In genomic region chr5:36905216-36905615, GRCm38 (mm10) we compare ENCODE assay signal across 12 mouse cellular contexts. TPM values are rescaled to one million over a fixed set of nuclear protein-coding genes. Genes with fewer than 3 reads are reported as not detected.
DNase-seq lines count a peak whose midpoint lies in the region; ATAC-seq lines count a peak whose summit lies in the region.
"Had no signal": no experiment of that assay in that cellular context is flagged by ENCODE, and none has a peak within 500 bp of the region (broad histone marks: within the 10 kb centered on the region; RNA-seq: fewer than 3 reads in every experiment).

No protein-coding gene starts in this region.

- 0 out of 2 replicates have a peak, but pooled peaks cover 7% of the 10 kb centered on the region for H3K27me3 ChIP-seq in hindbrain, embryonic 13.5 days
- H3K27me3 ChIP-seq in hindbrain, embryonic 14.5 days (ENCODE audit: control insufficient read depth, insufficient read depth, low read length), result no peaks in the 10 kb centered on the region
- H3K27me3 ChIP-seq: hindbrain, embryonic 15.5 days; neural tube, embryonic 15.5 days had no signal

- H3K4me1 ChIP-seq in hindbrain, embryonic 13.5 days (replicated peaks), result peaks cover 37% of the 10 kb centered on the region
- H3K4me1 ChIP-seq in hindbrain, embryonic 14.5 days (replicated peaks; ENCODE audit: control insufficient read depth, insufficient read depth, low read length), result 0 out of 2 replicates have a peak, but pooled peaks cover 10% of the 10 kb centered on the region

- H3K4me3 ChIP-seq in hindbrain, embryonic 13.5 days, result no peak overlapping the region
- no peak overlapping the region for H3K4me3 ChIP-seq in hindbrain, embryonic 14.5 days (replicated peaks; ENCODE audit: low read length)
- H3K4me3 ChIP-seq: hindbrain, embryonic 15.5 days; neural tube, embryonic 15.5 days had no signal

- no peak for DNase-seq in hindbrain, embryonic 14.5 days (ENCODE audit: low spot score)
- DNase-seq in ovary, postnatal 36 days (ENCODE audit: low spot score), result peak; percentile 35
- no peak for DNase-seq in ovary, postnatal 10 days (ENCODE audit: low spot score)
- peak; percentile 23 for DNase-seq in gastrocnemius, postnatal 25 days
- no peak for DNase-seq in testis, postnatal 14 days (ENCODE audit: low spot score)
- DNase-seq in right cerebral cortex, postnatal 25 days, result no peak
- DNase-seq: embryo, embryonic 11 days; right cerebral cortex, postnatal 4 days had no signal

- H3K27ac ChIP-seq in hindbrain, embryonic 13.5 days, result peak overlapping the region; percentile 8; the same call in 1 of the 2 replicates
- no peak overlapping the region for H3K27ac ChIP-seq in hindbrain, embryonic 14.5 days
- H3K27ac ChIP-seq: liver, embryonic 14.5 days; neural tube, embryonic 15.5 days had no signal

- H3K9me3 ChIP-seq in hindbrain, embryonic 13.5 days, result no peaks in the 10 kb centered on the region
- H3K9me3 ChIP-seq in hindbrain, embryonic 14.5 days (ENCODE audit: control insufficient read depth, low read length), result no peaks in the 10 kb centered on the region
- H3K9me3 ChIP-seq: hindbrain, embryonic 15.5 days; neural tube, embryonic 15.5 days had no signal

- no peak overlapping the region for H3K4me2 ChIP-seq in hindbrain, embryonic 13.5 days
- H3K4me2 ChIP-seq in hindbrain, embryonic 14.5 days (replicated peaks), result no peak overlapping the region
- H3K4me2 ChIP-seq: hindbrain, embryonic 15.5 days; neural tube, embryonic 15.5 days had no signal

- ATAC-seq in hindbrain, embryonic 13.5 days (ENCODE audit: low FRiP score), result no peak
- ATAC-seq in hindbrain, embryonic 14.5 days (ENCODE audit: low FRiP score), result no peak

- H3K9ac ChIP-seq in hindbrain, embryonic 13.5 days, result no peak overlapping the region
- no peak overlapping the region for H3K9ac ChIP-seq in hindbrain, embryonic 14.5 days
- H3K9ac ChIP-seq: hindbrain, embryonic 15.5 days; liver, embryonic 14.5 days; neural tube, embryonic 15.5 days had no signal

- WGBS in hindbrain, embryonic 13.5 days, result 75% methylated on average over 8 of the region's 8 CpGs
- WGBS in hindbrain, embryonic 14.5 days, result 75% methylated on average over 8 of the region's 8 CpGs

- no peaks in the 10 kb centered on the region for H3K36me3 ChIP-seq in hindbrain, embryonic 13.5 days
- no peaks in the 10 kb centered on the region for H3K36me3 ChIP-seq in hindbrain, embryonic 14.5 days (replicated peaks; ENCODE audit: control insufficient read depth, insufficient read depth)
- H3K36me3 ChIP-seq: hindbrain, embryonic 15.5 days; neural tube, embryonic 15.5 days had no signal

RNA-seq across cellular contexts. Expression of gene Ppp2r2c, which starts 36.9 kb away (rescaled TPM):
- 24.6 and 26.7 TPM in 2 replicates for polyA plus RNA-seq in hindbrain, embryonic 13.5 days (2015; fragmentation: Nextera tagmentation; extraction: Ambion mirVana)
- polyA plus RNA-seq in hindbrain, embryonic 14.5 days (2014; fragmentation: Nextera tagmentation; extraction: Ambion mirVana), result 63.6 and 78.4 TPM in 2 replicates
- total RNA-seq in gastrocnemius, postnatal 25 days (2021), result under 1 TPM; 0.41 to 0.70 TPM
- polyA plus RNA-seq: liver, embryonic 14.5 days had no signal

Comparison
In these comparisons a context has a peak if more than half of its experiments do, and no peak if none do; other contexts are left out.
1. DNase-seq: peak in ovary, postnatal 36 days (single experiment) and gastrocnemius, postnatal 25 days (single experiment); none in hindbrain, embryonic 14.5 days (single experiment), ovary, postnatal 10 days (single experiment), testis, postnatal 14 days (single experiment) and right cerebral cortex, postnatal 25 days (single experiment).